Mouse (Mus musculus): ENCODE data around the gene Syp. TPM values are rescaled to one million over a fixed set of nuclear protein-coding genes. Genes with fewer than 3 reads are reported as not detected.

Syp gene
- total RNA-seq, 2 experiments from 2014 or later, result 1,746 to 1,868 TPM

DNA sequence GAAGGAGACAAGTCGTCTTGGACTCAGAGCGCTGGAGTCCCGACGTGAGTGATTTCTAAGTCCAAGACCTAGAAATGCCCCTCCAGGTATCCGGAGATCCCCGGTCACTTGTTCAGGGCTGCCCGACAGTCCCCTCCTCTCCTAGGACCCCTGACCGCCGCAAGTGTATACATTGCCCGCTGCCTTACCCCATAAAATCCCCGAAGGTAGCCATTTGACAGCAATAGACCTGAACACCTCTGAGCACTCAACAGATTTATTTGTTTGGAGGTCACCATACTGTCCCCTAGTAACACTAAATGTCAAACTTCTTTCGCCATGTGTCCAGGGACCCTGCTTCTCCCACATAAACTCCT, 41.8 kb downstream of the Syp start:
- DNase-seq (ENCODE audit: extremely low spot score in 1 of 2, low spot score in 2 of 2), result no peak
- intact Hi-C loops (cut with DNase I), result no loop called here
- peak overlapping the region; percentile 37 for H3K4me3 ChIP-seq
- no peak overlapping the region for H3K27ac ChIP-seq
- no peak for TF ChIP-seq CTCF (IDR thresholded peaks at IDR 0.05)

DNA sequence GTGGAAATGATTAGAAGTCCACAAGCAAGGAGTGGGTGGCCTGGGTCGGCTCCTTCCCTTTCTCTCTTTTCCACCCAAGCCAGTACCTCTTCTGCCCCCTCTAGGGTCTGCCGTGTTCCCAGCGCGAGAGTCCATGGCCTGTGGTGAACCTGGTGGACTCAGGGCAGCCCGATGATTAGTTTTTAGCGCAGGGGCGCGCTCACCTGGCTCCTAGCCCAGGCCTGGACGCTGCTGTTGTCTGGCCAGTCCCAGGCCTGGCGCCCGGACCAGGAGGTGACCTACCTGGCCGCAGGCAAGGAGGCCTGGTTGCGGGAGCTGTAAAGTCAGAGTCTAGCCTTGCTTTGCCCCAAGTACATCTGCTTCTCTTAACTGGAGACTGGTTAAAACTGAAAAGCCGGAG, 42.6 kb downstream of the Syp start, which contains the start of gene Magix:
TSS of gene Magix (minus strand) at position 388 of the 400 bp plus-strand sequence.
- DNase-seq (ENCODE audit: extremely low spot score in 1 of 2, low spot score in 2 of 2), result no peak
- no peak for TF ChIP-seq CTCF (IDR thresholded peaks at IDR 0.05)
- Histone ChIP-seq H3K4me3 (peak within 1 kb of the TSS; percentile 37), H3K27ac (no peak within 1 kb of the TSS)
- intact Hi-C loops (cut with DNase I), result no loop called here

GRCm38 (mm10) chrX:7688321-7688720, 50.0 kb downstream of the Syp start:
- Histone ChIP-seq H3K27ac (no peak overlapping the region), H3K4me3 (no peak overlapping the region)
- no peak for DNase-seq (ENCODE audit: extremely low spot score in 1 of 2, low spot score in 2 of 2)
- no peak for TF ChIP-seq CTCF (IDR thresholded peaks at IDR 0.05)
- intact Hi-C loops (cut with DNase I), result no loop called here

GRCm38 (mm10) chrX:7690486-7690885, 52.2 kb downstream of the Syp start:
- Histone ChIP-seq H3K27ac (no peak overlapping the region), H3K4me3 (no peak overlapping the region)
- no peak for TF ChIP-seq CTCF (IDR thresholded peaks at IDR 0.05)
- intact Hi-C loops (cut with DNase I), result loop anchor here (5.0 kb wide), 1 partner anchor 268 kb away; no protein-coding TSS in a partner anchor
- DNase-seq (ENCODE audit: extremely low spot score in 1 of 2, low spot score in 2 of 2), result no peak

GRCm38 (mm10) chrX:7692862-7693261, 54.6 kb downstream of the Syp start:
- no peak overlapping the region for H3K27ac ChIP-seq
- no peak for DNase-seq (ENCODE audit: extremely low spot score in 1 of 2, low spot score in 2 of 2)
- H3K4me3 ChIP-seq, result no peak overlapping the region
- intact Hi-C loops (cut with DNase I), result loop anchor here (5.0 kb wide), 1 partner anchor 271 kb away; no protein-coding TSS in a partner anchor
- TF ChIP-seq CTCF (IDR thresholded peaks at IDR 0.05), result peak; percentile 49

GRCm38 (mm10) chrX:7696520-7696919, 58.2 kb downstream of the Syp start:
- intact Hi-C loops (cut with DNase I), result no loop called here
- TF ChIP-seq CTCF (IDR thresholded peaks at IDR 0.05), result no peak
- DNase-seq (ENCODE audit: extremely low spot score in 1 of 2, low spot score in 2 of 2), result no peak
- peak overlapping the region; percentile 62 for H3K4me3 ChIP-seq
- peak overlapping the region; percentile 54; the same call in 1 of the 2 replicates for H3K27ac ChIP-seq

DNA sequence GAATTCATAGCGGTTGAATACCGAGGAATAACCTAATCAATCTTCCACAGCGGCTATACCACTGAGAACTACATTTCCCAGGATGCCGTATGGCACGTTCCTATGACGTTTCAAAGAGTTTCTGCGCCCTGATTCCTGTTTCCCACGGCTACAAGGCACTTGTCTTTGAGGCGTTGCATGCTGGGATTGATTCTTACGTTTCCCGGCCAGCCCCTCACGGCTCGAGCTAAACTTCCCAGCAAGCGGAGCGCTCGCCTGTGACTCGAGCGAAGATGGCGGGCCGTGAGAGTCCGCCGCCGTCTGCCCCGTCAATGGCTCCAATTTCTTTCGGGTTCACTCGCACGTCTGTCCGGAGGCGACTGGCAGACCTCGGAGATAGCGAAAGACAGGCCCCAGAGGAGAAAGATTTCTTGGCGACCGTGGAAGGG, 58.7 kb downstream of the Syp start, which contains the start of gene Gpkow:
TSS of gene Gpkow (plus strand) at position 178 of the 428 bp plus-strand sequence.
- intact Hi-C loops (cut with DNase I), result no loop called here
- TF ChIP-seq CTCF (IDR thresholded peaks at IDR 0.05), result no peak
- peak; percentile 73 to 84 for DNase-seq (ENCODE audit: extremely low spot score in 1 of 2, low spot score in 2 of 2)
- Histone ChIP-seq H3K4me3 (peak within 1 kb of the TSS; percentile 62), H3K27ac (peak within 1 kb of the TSS; percentile 54; the same call in 1 of the 2 replicates)

Other genes with a start within 250 kb of the Syp start
- not detected for gene Foxp3, start 64.8 kb upstream of the Syp start, total RNA-seq (2021)
- gene Ppp1r3f, start 64.2 kb upstream of the Syp start, total RNA-seq (2021), result 10 to 100 TPM; 21.9 to 26.8 TPM
- gene Ccdc22, start 33.0 kb upstream of the Syp start, total RNA-seq (2021), result 10 to 100 TPM; 30.1 to 31.5 TPM
- gene Cacna1f, start 31.4 kb upstream of the Syp start, total RNA-seq (2021), result under 1 TPM; 0.19 to 0.27 TPM
- 1 to 10 TPM; 1.1 to 2.4 TPM for gene Prickle3, start 18.8 kb downstream of the Syp start, total RNA-seq (2021)
- gene Plp2, start 32.9 kb downstream of the Syp start, total RNA-seq (2021), result 1 to 10 TPM; 6.5 to 8.8 TPM
- under 1 TPM; 0.16 to 0.43 TPM for gene Magix, start 42.8 kb downstream of the Syp start, total RNA-seq (2021)
- gene Gpkow, start 58.7 kb downstream of the Syp start, total RNA-seq (2021), result 10 to 100 TPM; 32.9 to 34.5 TPM
- 10 to 100 TPM; 61.0 to 68.9 TPM for gene Wdr45, start 75.9 kb downstream of the Syp start, total RNA-seq (2021)
- not detected for gene Gm45208, start 83.8 kb downstream of the Syp start, total RNA-seq (2021)
- 10 to 100 TPM; 88.9 to 92.7 TPM for gene Praf2, start 90.0 kb downstream of the Syp start, total RNA-seq (2021)
- gene Ccdc120, start 112.4 kb downstream of the Syp start, total RNA-seq (2021), result 10 to 100 TPM; 26.3 TPM
- 10 to 100 TPM; 30.9 to 35.1 TPM for gene Tfe3, start 124.1 kb downstream of the Syp start, total RNA-seq (2021)
- gene Gripap1, start 151.3 kb downstream of the Syp start, total RNA-seq (2021), result 100 to 1,000 TPM; 109 to 113 TPM
- 1 to 10 TPM; 7.7 to 9.3 TPM for gene Kcnd1, start 183.8 kb downstream of the Syp start, total RNA-seq (2021)
- gene Otud5, start 202.9 kb downstream of the Syp start, total RNA-seq (2021), result 10 to 100 TPM; 76.4 to 84.1 TPM
- 10 to 100 TPM; 53.6 to 56.3 TPM for gene Pim2, start 239.8 kb downstream of the Syp start, total RNA-seq (2021)
- gene Slc35a2, start 245.6 kb downstream of the Syp start, total RNA-seq (2021), result 10 to 100 TPM; 31.9 to 39.6 TPM